Mouse (Mus musculus) CH12.LX (cell line): ENCODE measurements at regions not wholly inside any gene's neighbourhood (a gene's known extent, or its start where the extent isn't known, plus 50 kb on each side); places are given as distances from the start of the nearest gene placed in this dataset.

Experiments
- DNase-seq: peaks from one replicate; pipeline ENCODE4 v3.0.0-alpha.2; 2013; ENCODE audit errors: extremely low read depth
- H3K27ac ChIP-seq: 2 replicates; pipeline ENCODE4 v1.5.1; 2012; ENCODE audit warnings: low read depth, mild to moderate bottlenecking, control low read depth, moderate library complexity; ENCODE audit not compliant: insufficient read depth
- H3K27me3 ChIP-seq: replicated peaks from 2 replicates; pipeline ENCODE3; 2012; ENCODE audit warnings: inconsistent platforms
- H3K36me3 ChIP-seq, 2 experiments: replicated peaks in 1 of 2; 2 replicates each; pipeline versions ENCODE3 to v1.6.1; 2012; ENCODE audit warnings: inconsistent platforms in 1 of 2, low read length in 1 of 2, mild to moderate bottlenecking in 1 of 2, mixed read lengths in 1 of 2, moderate library complexity in 1 of 2; ENCODE audit not compliant: control insufficient read depth in 1 of 2, insufficient read depth in 1 of 2
- H3K4me1 ChIP-seq, 2 experiments: 2 replicates each; pipeline ENCODE4 v1.6.1; 2012; ENCODE audit warnings: inconsistent platforms in 1 of 2, moderate library complexity in 1 of 2; ENCODE audit not compliant: insufficient read depth in 2 of 2, control insufficient read depth in 1 of 2
- H3K4me2 ChIP-seq: 2 replicates; pipeline ENCODE4 v1.6.1; 2012; ENCODE audit warnings: low read depth, mild to moderate bottlenecking, control low read depth; ENCODE audit not compliant: poor library complexity, insufficient read depth, severe bottlenecking
- H3K4me3 ChIP-seq, 3 experiments: fragments of 150-350 bp in 1 of 3; sonication (generic) in 1 of 3; replicated peaks in 1 of 3; 2 replicates each; pipeline versions ENCODE3 to v1.5.1; 2011 to 2012; ENCODE audit warnings: low read depth in 2 of 3, low read length in 2 of 3, mild to moderate bottlenecking in 2 of 3, moderate library complexity in 2 of 3, control low read depth in 1 of 3, improper control_type of control experiment in 1 of 3, inconsistent platforms in 1 of 3, mixed read lengths in 1 of 3; ENCODE audit not compliant: poor library complexity in 1 of 3
- H3K79me2 ChIP-seq: replicated peaks from 2 replicates; pipeline ENCODE4 v1.6.1; 2012; ENCODE audit warnings: mild to moderate bottlenecking, moderate library complexity; ENCODE audit not compliant: control insufficient read depth, poor library complexity, insufficient read depth, severe bottlenecking; ENCODE audit errors: extremely low read depth
- H3K9ac ChIP-seq: 2 replicates; pipeline ENCODE4 v1.6.1; 2012; ENCODE audit warnings: low read depth, mild to moderate bottlenecking, control low read depth, moderate library complexity; ENCODE audit not compliant: insufficient read depth
- H3K9me3 ChIP-seq: replicated peaks from 2 replicates; pipeline ENCODE3; 2012; ENCODE audit warnings: low read length, inconsistent platforms, mixed read lengths
- BHLHE40 ChIP-seq: IDR thresholded peaks from 2 replicates; pipeline ENCODE4 v1.6.1; 2011; ENCODE audit warnings: mild to moderate bottlenecking, low read depth, low read length, improper control_type of control experiment
- CHD1 ChIP-seq: IDR thresholded peaks from 2 replicates; pipeline ENCODE4 v1.6.1; 2012; ENCODE audit warnings: low read depth, low read length, improper control_type of control experiment, inconsistent platforms
- CTCF ChIP-seq, 2 experiments: IDR thresholded peaks in 1 of 2; conservative IDR thresholded peaks in 1 of 2; 2 replicates each; pipeline ENCODE4 v1.5.1; 2011 to 2012; ENCODE audit warnings: low read depth in 2 of 2, low read length in 2 of 2, improper control_type of control experiment in 1 of 2, inconsistent platforms in 1 of 2, mild to moderate bottlenecking in 1 of 2, moderate library complexity in 1 of 2
- E2F4 ChIP-seq: IDR thresholded peaks from 2 replicates; pipeline ENCODE4 v1.6.1; 2011; ENCODE audit warnings: low read depth, low read length, improper control_type of control experiment; ENCODE audit not compliant: insufficient replicate concordance
- ELF1 ChIP-seq: IDR thresholded peaks from 2 replicates; pipeline ENCODE4 v1.6.1; 2014; ENCODE audit warnings: low read depth, mild to moderate bottlenecking, inconsistent platforms, low read length, improper control_type of control experiment
- EP300 ChIP-seq: IDR thresholded peaks from 2 replicates; pipeline ENCODE4 v1.6.1; 2011; ENCODE audit warnings: low read length, improper control_type of control experiment
- ETS1 ChIP-seq: conservative IDR thresholded peaks from 2 replicates; pipeline ENCODE4 v1.6.1; 2012; ENCODE audit warnings: low read depth, mild to moderate bottlenecking, inconsistent platforms, low read length, improper control_type of control experiment, moderate library complexity
- HCFC1 ChIP-seq: IDR thresholded peaks from 2 replicates; pipeline ENCODE4 v1.6.1; 2012; ENCODE audit warnings: low read depth, mild to moderate bottlenecking, inconsistent platforms, low read length, improper control_type of control experiment
- IRF4 ChIP-seq: IDR thresholded peaks from 2 replicates; pipeline ENCODE4 v1.6.1; 2014; ENCODE audit warnings: low read depth, mild to moderate bottlenecking, inconsistent platforms, low read length, improper control_type of control experiment
- JUN ChIP-seq: IDR thresholded peaks from 2 replicates; pipeline ENCODE4 v1.6.1; 2011; ENCODE audit warnings: low read depth, mild to moderate bottlenecking, low read length, improper control_type of control experiment, moderate library complexity; ENCODE audit not compliant: insufficient read depth
- JUND ChIP-seq: conservative IDR thresholded peaks from 2 replicates; pipeline ENCODE4 v1.6.1; 2011; ENCODE audit warnings: low read depth, low read length, improper control_type of control experiment
- MAX ChIP-seq: IDR thresholded peaks from 2 replicates; pipeline ENCODE4 v1.6.1; 2011; ENCODE audit warnings: low read length, improper control_type of control experiment
- MEF2A ChIP-seq: IDR thresholded peaks from 2 replicates; pipeline ENCODE4 v1.6.1; 2014; ENCODE audit warnings: low read depth, mild to moderate bottlenecking, inconsistent platforms, low read length, improper control_type of control experiment, borderline replicate concordance
- MXI1 ChIP-seq: IDR thresholded peaks from 2 replicates; pipeline ENCODE4 v1.6.1; 2011; ENCODE audit warnings: mild to moderate bottlenecking, low read depth, low read length, improper control_type of control experiment
- MYC ChIP-seq: IDR thresholded peaks from 2 replicates; pipeline ENCODE4 v1.6.1; 2011; ENCODE audit warnings: low read depth, mild to moderate bottlenecking, improper control_type of control experiment, low read length
- NELFE ChIP-seq: IDR thresholded peaks from 2 replicates; pipeline ENCODE4 v1.6.1; 2011; ENCODE audit warnings: low read depth, low read length, improper control_type of control experiment
- NRF1 ChIP-seq: IDR thresholded peaks from 2 replicates; pipeline ENCODE4 v1.6.1; 2014; ENCODE audit warnings: low read depth, mild to moderate bottlenecking, inconsistent platforms, low read length, improper control_type of control experiment, moderate library complexity
- POLR2AphosphoS2 ChIP-seq: IDR thresholded peaks from 2 replicates; pipeline ENCODE4 v1.6.1; 2011; ENCODE audit warnings: low read depth, low read length, improper control_type of control experiment
- RAD21 ChIP-seq: IDR thresholded peaks from 2 replicates; pipeline ENCODE4 v1.6.1; 2011; ENCODE audit warnings: low read depth, mild to moderate bottlenecking, low read length, improper control_type of control experiment, moderate library complexity
- SMC3 ChIP-seq: IDR thresholded peaks from 2 replicates; pipeline ENCODE4 v1.6.1; 2011; ENCODE audit warnings: low read depth, low read length, improper control_type of control experiment
- TCF12 ChIP-seq: IDR thresholded peaks from 2 replicates; pipeline ENCODE4 v1.6.1; 2014; ENCODE audit warnings: low read depth, mild to moderate bottlenecking, inconsistent platforms, low read length, improper control_type of control experiment
- USF1 ChIP-seq: IDR thresholded peaks from 2 replicates; pipeline ENCODE4 v1.6.1; 2014; ENCODE audit warnings: low read depth, mild to moderate bottlenecking, inconsistent platforms, low read length, improper control_type of control experiment
- USF2 ChIP-seq: conservative IDR thresholded peaks from 2 replicates; pipeline ENCODE4 v1.6.1; 2011; ENCODE audit warnings: low read depth, low read length, improper control_type of control experiment
- ZC3H11A ChIP-seq: IDR thresholded peaks from 2 replicates; pipeline ENCODE4 v1.6.1; 2012; ENCODE audit warnings: low read depth, mild to moderate bottlenecking, inconsistent platforms, low read length, improper control_type of control experiment
- ZKSCAN1 ChIP-seq: IDR thresholded peaks from 2 replicates; pipeline ENCODE4 v1.6.1; 2012; ENCODE audit warnings: low read depth, inconsistent platforms, low read length, improper control_type of control experiment, borderline replicate concordance
- ZMIZ1 ChIP-seq: IDR thresholded peaks from 2 replicates; pipeline ENCODE4 v1.6.1; 2012; ENCODE audit warnings: low read depth, mild to moderate bottlenecking, inconsistent platforms, low read length, improper control_type of control experiment
- ZNF384 ChIP-seq: IDR thresholded peaks from 2 replicates; pipeline ENCODE4 v1.6.1; 2012; ENCODE audit warnings: low read depth, low read length, improper control_type of control experiment, inconsistent platforms
- dilution Hi-C: fragments of 300-500 bp; cut with MboI; formaldehyde crosslinking; loops from 2 replicates; pipeline ENCODE4 v1.14.3; 2020; ENCODE audit warnings: low sequenced_read_pairs; ENCODE audit not compliant: extremely low pct_unique_long_range_greater_than_20kb, extremely low pct_ligation_motif_present
- in situ Hi-C: fragments of 300-500 bp; cut with MboI; formaldehyde crosslinking; loops from 3 replicates; pipeline ENCODE4 v1.14.3; 2019; ENCODE audit warnings: low sequenced_read_pairs, low pct_ligation_motif_present, low pct_unique_long_range_greater_than_20kb, mixed read lengths

DNA sequence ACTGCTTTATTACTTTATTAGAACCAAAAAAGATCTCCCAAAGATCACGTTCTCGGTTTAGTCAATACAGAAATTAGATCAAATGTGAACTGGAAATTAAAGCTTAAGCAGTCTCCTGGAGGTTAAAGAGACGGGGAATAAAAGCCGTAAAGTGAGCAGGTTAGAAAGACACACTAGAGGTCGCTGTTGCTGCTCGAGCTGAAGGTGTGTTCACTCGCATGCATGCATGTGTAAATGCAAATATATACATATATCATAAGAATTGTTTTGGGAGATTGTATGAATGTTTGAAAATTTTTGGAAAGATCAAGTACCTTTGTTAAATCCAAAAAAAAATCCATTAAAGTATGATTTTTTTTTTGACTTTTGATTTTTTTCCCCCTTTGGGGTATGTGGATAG is 101.3 kb downstream of the Etaa1 start:
- no peak overlapping the region for H3K27ac ChIP-seq
- in situ Hi-C loops, result no loop called here
- TF ChIP-seq SMC3 (peak; percentile 69), ETS1 (no peak), MXI1 (no peak), IRF4 (0 out of 2 replicates have a peak, but pooled peaks have one; percentile 25), MYC (0 out of 2 replicates have a peak, but pooled peaks have one; percentile 61), NRF1 (no peak), CTCF (conservative IDR thresholded peaks at IDR 0.05 in 1 of 2, IDR thresholded peaks at IDR 0.05 in 1 of 2; ENCODE audit: low read depth in 2 of 2, low read length in 2 of 2) (peak; percentile 63 to 84), RAD21 (peak; percentile 86), USF2 (no peak), ZNF384 (0 out of 2 replicates have a peak, but pooled peaks have one; percentile 34), ELF1 (no peak), CHD1 (no peak), MEF2A (no peak), BHLHE40 (peak; percentile 75), TCF12 (no peak)
- TF ChIP-seq, all 38 proteins: peak for 7
- no peak overlapping the region for H3K9ac ChIP-seq
- no peaks in the 10 kb centered on the region for H3K27me3 ChIP-seq
- dilution Hi-C loops, result no loop called here
- peaks cover 9 to 32% of the 10 kb centered on the region in 2 experiments for H3K4me1 ChIP-seq
- no peak overlapping the region for H3K4me2 ChIP-seq
- H3K4me3 ChIP-seq, result no peak overlapping the region
- peak; percentile 64 for DNase-seq
- H3K79me2 ChIP-seq, result no peaks in the 10 kb centered on the region
- H3K9me3 ChIP-seq, result no peaks in the 10 kb centered on the region
- H3K36me3 ChIP-seq, result no peaks in the 10 kb centered on the region

DNA sequence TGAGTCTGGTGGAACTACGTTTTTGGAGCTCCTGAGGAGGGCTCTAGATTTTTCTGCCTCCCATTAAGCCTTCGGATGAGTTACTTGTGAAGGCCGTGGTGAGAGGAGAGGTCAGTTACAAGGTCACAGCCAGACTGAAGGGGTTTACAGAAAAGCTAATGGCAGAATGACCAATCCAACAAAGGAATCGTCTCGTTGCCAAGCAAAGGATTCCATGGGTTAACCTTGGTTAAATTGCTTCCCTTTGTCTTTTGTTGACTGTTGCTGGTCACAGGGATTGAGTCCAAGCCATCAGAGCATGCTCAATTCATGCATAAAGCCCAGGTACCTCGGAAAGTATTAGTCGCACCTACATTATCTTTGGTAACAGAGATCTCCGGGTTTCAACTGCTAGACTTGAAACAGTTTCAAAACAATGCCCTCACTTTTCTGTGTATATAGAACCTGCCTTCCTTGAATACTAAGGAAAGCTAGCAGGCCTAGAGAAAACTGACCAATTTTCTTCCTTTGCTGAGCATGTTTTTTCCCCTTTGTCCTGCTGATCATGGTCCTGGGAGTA is 100.3 kb downstream of the Etaa1 start:
- Histone ChIP-seq H3K79me2 (no peaks in the 10 kb centered on the region), H3K4me2 (peak overlapping the region; percentile 13; the same call in 1 of the 2 replicates), H3K9me3 (no peaks in the 10 kb centered on the region), H3K4me1 (peaks cover 9 to 32% of the 10 kb centered on the region in 2 experiments), H3K4me3 (no peak overlapping the region), H3K36me3 (no peaks in the 10 kb centered on the region), H3K27ac (no peak overlapping the region), H3K9ac (no peak overlapping the region), H3K27me3 (no peaks in the 10 kb centered on the region)
- no peak for TF ChIP-seq HCFC1
- peak; percentile 53 for TF ChIP-seq JUN
- TF ChIP-seq ZC3H11A, result no peak
- TF ChIP-seq USF1, result no peak
- TF ChIP-seq BHLHE40, result no peak
- no peak for TF ChIP-seq USF2
- no peak for TF ChIP-seq MAX
- no peak for TF ChIP-seq ELF1
- TF ChIP-seq EP300, result no peak
- TF ChIP-seq ZKSCAN1, result no peak
- no peak for TF ChIP-seq MXI1
- no peak for TF ChIP-seq CTCF (conservative IDR thresholded peaks at IDR 0.05 in 1 of 2, IDR thresholded peaks at IDR 0.05 in 1 of 2; ENCODE audit: low read depth in 2 of 2, low read length in 2 of 2)
- peak; percentile 68 for TF ChIP-seq JUND
- TF ChIP-seq TCF12, result no peak
- no peak for TF ChIP-seq NELFE
- TF ChIP-seq POLR2AphosphoS2, result no peak
- TF ChIP-seq MYC, result 0 out of 2 replicates have a peak, but pooled peaks have one; percentile 20
- TF ChIP-seq NRF1, result no peak
- no peak for TF ChIP-seq SMC3
- no peak for TF ChIP-seq E2F4
- TF ChIP-seq ZNF384, result no peak
- TF ChIP-seq ZMIZ1, result no peak
- peak; percentile 47 for DNase-seq
- dilution Hi-C loops (no loop called here), in situ Hi-C loops (no loop called here)
